ENCODE assay signal across 9 mouse cellular contexts in genomic region chr14:122190941-122191510, GRCm38 (mm10). TPM values are rescaled to one million over a fixed set of nuclear protein-coding genes. Genes with fewer than 3 reads are reported as not detected.
DNase-seq lines count a peak whose midpoint lies in the region; ATAC-seq and TF ChIP-seq lines count a peak whose summit lies in the region.
"Had no signal": no experiment of that assay in that cellular context is flagged by ENCODE, and none has a peak within 500 bp of the region (broad histone marks: within the 10 kb centered on the region; RNA-seq: fewer than 3 reads in every experiment).

No protein-coding gene starts in this region.

- TF ChIP-seq POLR2A in spleen, adult 2 months (IDR thresholded peaks at IDR 0.05; ENCODE audit: low read depth, low read length), result no peak

- no peak overlapping the region for H3K4me3 ChIP-seq in forebrain, embryonic 15.5 days
- H3K4me3 ChIP-seq in intestine, embryonic 14.5 days (ENCODE audit: low read depth, low read length), result no peak overlapping the region
- no peak overlapping the region for H3K4me3 ChIP-seq in midbrain, embryonic 13.5 days (replicated peaks)
- H3K4me3 ChIP-seq in spleen, adult 2 months (ENCODE audit: extremely low read depth, insufficient read depth, insufficient read length), result no peak overlapping the region
- H3K4me3 ChIP-seq: megakaryocyte, embryonic 14.5 days had no signal

- no peak overlapping the region for H3K27ac ChIP-seq in forebrain, embryonic 15.5 days (replicated peaks)
- H3K27ac ChIP-seq in intestine, embryonic 14.5 days (ENCODE audit: low read depth), result no peak overlapping the region
- no peak overlapping the region for H3K27ac ChIP-seq in midbrain, embryonic 13.5 days
- no peak overlapping the region for H3K27ac ChIP-seq in spleen, adult 2 months (ENCODE audit: insufficient read depth, low read length)

- no peak overlapping the region for H3K4me2 ChIP-seq in forebrain, embryonic 15.5 days (replicated peaks)
- H3K4me2 ChIP-seq in intestine, embryonic 14.5 days (ENCODE audit: low read length), result no peak overlapping the region
- H3K4me2 ChIP-seq in midbrain, embryonic 13.5 days (replicated peaks), result no peak overlapping the region

- no peaks in the 10 kb centered on the region for H3K27me3 ChIP-seq in forebrain, embryonic 15.5 days
- no peaks in the 10 kb centered on the region for H3K27me3 ChIP-seq in intestine, embryonic 14.5 days (replicated peaks; ENCODE audit: control insufficient read depth, insufficient read depth, low read length)
- H3K27me3 ChIP-seq in midbrain, embryonic 13.5 days, result no peaks in the 10 kb centered on the region
- H3K27me3 ChIP-seq in spleen, adult 2 months (ENCODE audit: control insufficient read depth, insufficient read depth, low read length), result no peaks in the 10 kb centered on the region
- H3K27me3 ChIP-seq: megakaryocyte, embryonic 14.5 days had no signal

- WGBS in forebrain, embryonic 15.5 days, result 15% methylated on average over 7 of the region's 7 CpGs
- WGBS in intestine, embryonic 14.5 days, result 20% methylated on average over 7 of the region's 7 CpGs
- WGBS in midbrain, embryonic 13.5 days, result 16% methylated on average over 7 of the region's 7 CpGs
- WGBS in spleen, adult 2 months, result 18% methylated on average over 7 of the region's 7 CpGs

- H3K9ac ChIP-seq in forebrain, embryonic 15.5 days (replicated peaks), result no peak overlapping the region
- H3K9ac ChIP-seq in intestine, embryonic 14.5 days (ENCODE audit: low read length), result no peak overlapping the region
- no peak overlapping the region for H3K9ac ChIP-seq in midbrain, embryonic 13.5 days (replicated peaks)

- no peaks in the 10 kb centered on the region for H3K9me3 ChIP-seq in forebrain, embryonic 15.5 days
- no peaks in the 10 kb centered on the region for H3K9me3 ChIP-seq in intestine, embryonic 14.5 days (ENCODE audit: control insufficient read depth, low read length)
- H3K9me3 ChIP-seq in midbrain, embryonic 13.5 days, result no peaks in the 10 kb centered on the region
- H3K9me3 ChIP-seq: megakaryocyte, embryonic 14.5 days had no signal

- peak; percentile 73 for ATAC-seq in forebrain, embryonic 15.5 days (replicated peaks)
- no peak for ATAC-seq in intestine, embryonic 14.5 days (replicated peaks; ENCODE audit: low FRiP score, low TSS enrichment, low read depth)
- ATAC-seq in midbrain, embryonic 13.5 days, result peak; percentile 82

- DNase-seq in layer of hippocampus, adult 11-12 months (ENCODE audit: low spot score), result peak; percentile 74
- no peak for DNase-seq in layer of hippocampus, adult 9-11 months
- peak; percentile 77 to 82 for DNase-seq in cerebellum, adult 18-20 months
- peak; percentile 85 for DNase-seq in intestine, embryonic 14.5 days (ENCODE audit: low spot score)
- peak; percentile 18 to 31 for DNase-seq in left cerebral cortex, postnatal 36 days (ENCODE audit: low spot score in 2 of 2)
- DNase-seq in spleen, adult 2 months (ENCODE audit: low read depth in 1 of 2, low spot score in 2 of 2), result peak; percentile 26 to 55

- intact Hi-C loops in left cerebral cortex, postnatal 36 days (cut with DNase I), result no loop called here

- peak; percentile 78; the same call in 1 of the 2 replicates for TF ChIP-seq CTCF in spleen, adult 2 months (IDR thresholded peaks at IDR 0.05; ENCODE audit: extremely low read depth, insufficient read depth, insufficient read length, insufficient replicate concordance)

- no peaks in the 10 kb centered on the region for H3K4me1 ChIP-seq in forebrain, embryonic 15.5 days
- no peaks in the 10 kb centered on the region for H3K4me1 ChIP-seq in intestine, embryonic 14.5 days (replicated peaks; ENCODE audit: control insufficient read depth, insufficient read depth, low read length)
- no peaks in the 10 kb centered on the region for H3K4me1 ChIP-seq in midbrain, embryonic 13.5 days (replicated peaks)
- no peaks in the 10 kb centered on the region; the same call in 1 of the 2 replicates for H3K4me1 ChIP-seq in spleen, adult 2 months (ENCODE audit: control insufficient read depth, insufficient read depth, insufficient read length)

- no peaks in the 10 kb centered on the region for H3K36me3 ChIP-seq in forebrain, embryonic 15.5 days
- no peaks in the 10 kb centered on the region for H3K36me3 ChIP-seq in intestine, embryonic 14.5 days (ENCODE audit: control insufficient read depth, insufficient read depth, low read length)
- H3K36me3 ChIP-seq in midbrain, embryonic 13.5 days, result no peaks in the 10 kb centered on the region
- H3K36me3 ChIP-seq in spleen, adult 2 months (ENCODE audit: control insufficient read depth, insufficient read depth, low read length), result no peaks in the 10 kb centered on the region

RNA-seq across cellular contexts. Expression of gene Clybl, which starts 9.5 kb away (rescaled TPM):
- 10.5 and 12.4 TPM in 2 replicates for polyA plus RNA-seq in forebrain, embryonic 15.5 days (2015; fragmentation: Nextera tagmentation; extraction: Ambion mirVana)
- 31.5 and 31.8 TPM in 2 replicates for polyA plus RNA-seq in intestine, embryonic 14.5 days (2014; fragmentation: Nextera tagmentation; extraction: Ambion mirVana)
- 10 to 100 TPM; 21.2 to 31.3 TPM for total RNA-seq in left cerebral cortex, postnatal 36 days (2021)
- polyA plus RNA-seq in midbrain, embryonic 13.5 days (2015; fragmentation: Nextera tagmentation; extraction: Ambion mirVana), result 23.9 and 24.1 TPM in 2 replicates
- polyA plus RNA-seq in spleen, adult 2 months (2012; rRNA removed), result 2.1 TPM in 2 replicates
